Mouse (Mus musculus) Patski (cell line): ENCODE results near the gene Phf23. TPM values are rescaled to one million over a fixed set of nuclear protein-coding genes. Genes with fewer than 3 reads are reported as not detected.
"Not testable (repeated sequence)": the region's sequence is repeated elsewhere in the genome, so short reads cannot be mapped to it uniquely, and the experiment has no call there.

Experiments used
- ATAC-seq: fragments of 100-300 bp; one replicate; pipeline ENCODE4 v1.8.0; 2021
- CTCF ChIA-PET: fragments of 350-600 bp; sonication (Branson Sonifier 250); formaldehyde crosslinking; loops from one replicate; lab custom pipeline; 2022; ENCODE audit warnings: inconsistent platforms; lab: Charles Lee
- POLR2A ChIA-PET: fragments of 350-600 bp; sonication (Branson Sonifier 250); formaldehyde crosslinking; loops from one replicate; lab custom pipeline; 2022; ENCODE audit warnings: antibody characterized with exemption, inconsistent platforms; lab: Charles Lee
- DNase-seq: peaks from one replicate; pipeline ENCODE4 v3.0.0-alpha.2; 2011; ENCODE audit warnings: low read depth, low spot score
- H3K27me3 ChIP-seq: fragments of 371-371 bp; one replicate; pipeline ENCODE4 v1.5.1; 2021
- CTCF ChIP-seq: fragments of 100-300 bp; IDR thresholded peaks from one replicate; pipeline ENCODE4 v1.5.1; 2021
- in situ Hi-C: fragments of 300-500 bp; cut with MboI; formaldehyde crosslinking; loops from 3 replicates; pipeline ENCODE4 v1.11.1; 2018; ENCODE audit warnings: low pct_unique_long_range_greater_than_20kb, mixed read lengths
- polyA plus RNA-seq: library from polyadenylated mRNA; unstranded; gene quantifications from one replicate; pipeline ENCODE4 v1.2.3, GENCODE M21; 2021

The Phf23 gene
- 76.1 TPM for polyA plus RNA-seq

DNA sequence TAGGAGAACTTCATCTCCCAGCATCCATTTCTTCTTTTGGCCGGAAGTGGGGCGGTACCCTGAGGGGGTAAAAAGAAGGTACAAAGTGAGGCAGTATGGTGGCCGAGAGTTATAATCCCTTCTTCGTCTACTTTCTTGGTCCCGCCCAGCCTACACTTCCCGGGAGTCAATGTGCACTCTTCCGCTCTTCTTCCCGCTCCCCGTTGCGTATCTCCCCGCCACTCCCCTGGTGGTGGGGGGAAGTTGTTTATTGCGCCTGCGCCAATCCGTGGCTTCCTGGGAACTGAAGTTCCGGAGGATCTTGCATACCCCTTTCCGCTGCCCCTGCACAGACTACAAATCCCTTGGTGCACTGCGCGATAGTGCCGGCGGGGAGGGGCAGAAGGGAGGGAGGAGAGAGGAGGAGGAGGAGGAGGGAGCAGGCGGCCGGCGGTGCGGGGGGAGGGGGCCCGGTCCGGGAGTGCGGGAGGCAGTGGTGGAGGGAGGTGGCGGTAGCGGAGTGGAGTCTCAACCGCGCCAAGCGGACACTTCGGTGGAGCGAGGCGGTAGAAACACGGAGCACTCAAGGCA is at the start of gene Phf23:
TSS of gene Phf23 (plus strand) at position 387 of the 570 bp plus-strand sequence.
- TF ChIP-seq CTCF: no peak
- peak; percentile 97 for DNase-seq
- ChIA-PET CTCF (interaction anchor here (1.4 to 1.6 kb wide), 2 partner anchors 14 to 61 kb away, joined by 4 to 5 read pairs; no protein-coding TSS in a partner anchor), POLR2A (interaction anchor here (0.5 to 1.7 kb wide), 4 partner anchors 13 to 95 kb away, joined by 3 to 7 read pairs (median 5); partner anchors contain the start of genes Acadvl and Elp5)
- no peaks in the 10 kb centered on the region for H3K27me3 ChIP-seq
- peak; percentile 63 for ATAC-seq
- in situ Hi-C loops: loop anchor here (25.0 kb wide), 2 partner anchors 583 to 908 kb away; partner anchors contain the start of genes Kdm6b, Per1 and Vamp2

DNA sequence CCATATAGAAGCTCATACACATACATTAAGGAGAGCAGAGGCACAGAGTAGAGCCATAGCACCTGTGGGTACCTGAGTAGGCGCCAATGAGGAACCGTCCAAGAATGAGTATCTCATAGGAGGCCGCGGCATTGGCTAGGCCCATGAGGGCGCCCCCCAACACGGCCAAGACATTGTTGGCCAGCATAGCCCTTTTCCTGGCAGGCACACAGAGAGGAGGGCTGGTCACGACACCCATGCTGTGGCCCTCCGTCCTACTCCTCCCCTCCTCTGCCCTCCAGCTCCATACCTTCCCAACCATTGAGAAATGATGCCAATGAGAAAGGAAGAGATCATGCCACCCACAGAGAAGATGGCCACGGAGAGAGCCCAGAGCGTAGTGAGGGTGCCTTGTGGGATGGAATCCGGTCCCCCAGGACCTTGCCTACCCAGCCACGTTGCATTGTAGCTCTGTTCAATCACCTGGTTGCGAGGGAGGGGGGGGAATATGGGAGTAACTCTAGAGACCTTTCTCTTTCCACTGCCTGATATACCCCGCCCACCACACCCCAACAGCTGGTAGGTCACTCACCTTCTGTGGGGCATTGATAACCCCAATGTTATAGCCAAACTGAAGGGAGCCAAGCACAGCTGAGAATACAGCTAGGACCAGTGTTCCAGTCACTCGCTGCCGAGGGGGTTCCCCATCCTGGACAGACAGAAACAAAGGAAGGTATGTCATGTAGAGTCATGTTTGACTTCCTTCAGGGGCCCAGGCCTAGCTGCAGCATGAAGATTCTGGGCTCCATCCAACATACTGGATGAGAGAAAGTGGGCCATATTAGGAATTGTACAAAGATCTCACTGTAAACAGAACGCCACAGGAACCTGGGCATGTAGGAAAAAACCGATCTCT is 49.3 kb upstream of the Phf23 start:
- no peak for ATAC-seq
- CTCF ChIA-PET: interaction anchor here (2.0 kb wide), 1 partner anchor 13 kb away, joined by 6 read pairs; no protein-coding TSS in a partner anchor
- TF ChIP-seq CTCF: no peak
- POLR2A ChIA-PET: interaction anchor here (0.6 to 0.7 kb wide), 2 partner anchors 10 to 32 kb away, joined by 3 read pairs; partner anchors contain the start of gene Gps2
- peaks cover 15% of the 10 kb centered on the region for H3K27me3 ChIP-seq
- in situ Hi-C loops: no loop called here
- DNase-seq: no peak

DNA sequence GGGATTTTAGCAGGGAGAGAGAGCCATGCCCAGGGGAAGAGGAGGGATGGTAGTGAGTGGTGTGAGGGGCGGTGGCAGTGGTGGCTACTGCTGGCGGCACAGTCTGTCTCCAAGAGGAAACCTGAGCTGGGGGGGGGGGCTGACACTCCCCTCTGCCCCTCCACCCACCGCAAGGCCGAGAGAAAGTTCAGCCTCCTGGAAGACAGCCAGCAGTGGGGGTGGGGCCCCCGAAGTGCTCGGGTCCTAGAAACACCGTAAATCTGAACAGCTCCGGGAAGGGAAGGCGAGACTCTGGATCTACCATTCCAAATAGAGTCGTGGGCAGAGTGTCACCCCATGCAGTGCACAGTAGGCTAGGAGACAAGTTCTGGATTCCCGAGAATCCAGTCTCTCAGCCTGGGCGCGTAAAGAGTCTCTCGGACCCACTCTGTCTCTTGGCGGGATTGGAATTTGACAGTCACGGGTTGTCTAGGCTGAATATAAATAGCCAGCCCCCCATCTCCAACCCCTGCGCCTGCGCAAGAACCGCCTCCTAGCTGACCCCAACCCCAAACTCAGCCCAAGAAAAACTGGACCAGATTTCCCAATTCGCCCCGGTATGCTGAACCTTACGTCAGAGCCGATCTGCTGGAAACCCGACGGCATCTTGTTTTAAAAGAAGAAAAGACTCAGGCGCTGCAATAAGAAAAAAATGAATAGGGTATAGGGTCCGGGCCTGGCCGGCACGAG is 48.1 kb upstream of the Phf23 start:
- peaks cover 20% of the 10 kb centered on the region for H3K27me3 ChIP-seq
- ChIA-PET POLR2A (interaction anchor here (0.7 kb wide), 1 partner anchor 11 kb away, joined by 3 read pairs; no protein-coding TSS in a partner anchor), CTCF (interaction anchor here (2.3 to 6.8 kb wide), 2 partner anchors 10 to 14 kb away, joined by 26 to 85 read pairs; no protein-coding TSS in a partner anchor)
- ATAC-seq (no peak), DNase-seq (no peak)
- TF ChIP-seq CTCF: no peak
- in situ Hi-C loops: no loop called here

DNA sequence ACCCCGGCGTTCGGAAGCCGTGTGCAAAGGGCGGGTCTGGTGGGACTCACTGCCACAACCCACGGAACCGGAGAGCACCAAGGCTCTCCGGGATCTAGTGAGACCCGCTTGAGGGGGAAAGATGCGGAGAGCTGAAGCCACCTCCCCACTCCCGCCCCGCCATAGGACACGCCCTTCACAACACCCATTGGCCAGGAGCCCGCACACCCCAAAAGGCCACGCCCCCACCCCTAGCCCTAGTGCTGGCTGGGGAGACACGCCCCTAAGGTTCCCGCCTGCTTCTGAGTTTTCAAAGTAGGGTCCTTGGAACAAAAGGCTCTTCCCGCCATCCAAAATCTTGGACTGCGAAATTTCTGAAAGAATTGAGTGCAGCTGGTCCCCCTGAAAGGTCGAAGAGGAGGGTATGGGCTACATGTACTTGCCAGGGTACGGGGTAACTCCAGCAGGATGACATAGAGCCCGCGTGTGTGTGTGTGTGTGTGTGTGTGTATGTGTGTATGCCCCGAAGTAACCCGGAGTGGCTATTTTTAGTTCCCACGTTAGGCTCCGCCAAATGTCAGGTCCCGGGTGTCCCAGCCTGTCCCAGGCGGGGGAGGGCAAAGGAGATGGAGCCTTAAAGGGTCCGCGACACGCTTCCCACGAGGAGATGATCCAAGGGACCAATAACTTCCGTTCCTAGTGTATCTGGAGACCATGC is 47.4 kb upstream of the Phf23 start, which contains the start of gene Slc2a4:
TSS of gene Slc2a4 (minus strand) at position 123 of the 697 bp plus-strand sequence.
- H3K27me3 ChIP-seq: peaks cover 18% of the 10 kb centered on the region
- CTCF ChIA-PET: interaction anchor here (0.6 to 6.8 kb wide), 17 partner anchors 11 to 69 kb away, joined by 3 to 85 read pairs (median 5); no protein-coding TSS in a partner anchor
- DNase-seq (peak; percentile 20), ATAC-seq (peak; percentile 51)
- in situ Hi-C loops: no loop called here
- POLR2A ChIA-PET: no interaction called here
- no peak for TF ChIP-seq CTCF

DNA sequence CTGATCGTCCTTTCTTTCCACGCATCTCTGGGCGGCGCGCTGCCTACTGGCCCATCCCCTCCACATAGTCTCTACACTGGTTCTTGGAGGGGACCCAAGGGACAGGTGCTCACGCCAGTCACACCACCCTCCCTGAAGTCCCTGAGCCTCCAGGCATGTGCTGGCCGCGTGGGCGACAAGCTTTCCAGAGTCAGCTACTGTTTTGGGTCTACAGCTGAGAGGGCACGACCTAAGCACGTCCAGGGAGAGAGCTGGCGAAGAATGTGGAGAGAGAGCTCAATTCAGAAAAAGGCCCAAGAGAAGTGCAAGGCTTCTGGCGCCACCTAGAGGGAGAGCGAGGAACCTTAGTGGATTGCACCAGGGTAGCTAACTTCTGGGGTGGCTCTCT is 46.8 kb upstream of the Phf23 start:
- ATAC-seq (peak; percentile 65), DNase-seq (peak; percentile 25)
- POLR2A ChIA-PET: interaction anchor here (0.8 kb wide), 1 partner anchor 25 kb away, joined by 3 read pairs; no protein-coding TSS in a partner anchor
- CTCF ChIA-PET: interaction anchor here (0.6 to 6.8 kb wide), 18 partner anchors 11 to 70 kb away, joined by 3 to 85 read pairs (median 4); no protein-coding TSS in a partner anchor
- TF ChIP-seq CTCF: no peak
- peaks cover 14% of the 10 kb centered on the region for H3K27me3 ChIP-seq
- in situ Hi-C loops: no loop called here

DNA sequence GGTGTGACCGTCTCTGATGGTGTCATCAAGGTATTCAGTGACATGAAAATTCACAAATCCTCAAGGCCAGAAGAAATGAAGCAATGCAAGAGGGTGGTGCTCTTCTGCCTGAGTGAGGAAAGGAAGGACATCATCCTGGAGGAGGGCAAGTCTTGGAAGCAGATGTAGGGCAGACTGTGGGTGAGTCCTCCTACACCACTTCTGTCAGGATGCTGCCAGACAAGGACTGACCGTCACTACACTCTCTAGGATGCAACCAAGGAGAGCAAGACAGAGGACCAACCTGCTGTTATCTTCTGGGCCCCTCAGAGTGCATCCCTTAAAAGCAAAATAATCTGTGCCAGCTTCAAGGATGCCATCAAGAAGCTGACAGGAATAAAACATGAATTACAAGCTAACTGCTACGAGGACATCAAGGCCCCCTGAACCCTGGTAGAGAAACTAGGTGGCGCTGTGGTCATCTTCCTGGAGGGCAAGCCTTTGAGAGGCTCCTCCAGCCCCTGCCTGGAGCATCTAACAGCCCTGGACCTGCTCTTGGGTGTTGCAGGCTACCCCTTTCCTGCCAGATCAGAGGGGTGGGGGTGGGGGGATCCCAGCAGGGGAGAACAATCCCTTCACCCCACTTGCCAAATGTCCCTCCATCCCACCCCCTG is 44.6 kb upstream of the Phf23 start:
- ChIA-PET CTCF (interaction anchor here (1.5 to 6.8 kb wide), 2 partner anchors 14 to 18 kb away, joined by 3 to 85 read pairs; no protein-coding TSS in a partner anchor), POLR2A (interaction anchor here (1.4 kb wide), 1 partner anchor 13 kb away, joined by 3 read pairs; no protein-coding TSS in a partner anchor)
- H3K27me3 ChIP-seq: peaks cover 5% of the 10 kb centered on the region
- DNase-seq (no peak), ATAC-seq (no peak)
- in situ Hi-C loops: no loop called here
- peak; percentile 31 for TF ChIP-seq CTCF

DNA sequence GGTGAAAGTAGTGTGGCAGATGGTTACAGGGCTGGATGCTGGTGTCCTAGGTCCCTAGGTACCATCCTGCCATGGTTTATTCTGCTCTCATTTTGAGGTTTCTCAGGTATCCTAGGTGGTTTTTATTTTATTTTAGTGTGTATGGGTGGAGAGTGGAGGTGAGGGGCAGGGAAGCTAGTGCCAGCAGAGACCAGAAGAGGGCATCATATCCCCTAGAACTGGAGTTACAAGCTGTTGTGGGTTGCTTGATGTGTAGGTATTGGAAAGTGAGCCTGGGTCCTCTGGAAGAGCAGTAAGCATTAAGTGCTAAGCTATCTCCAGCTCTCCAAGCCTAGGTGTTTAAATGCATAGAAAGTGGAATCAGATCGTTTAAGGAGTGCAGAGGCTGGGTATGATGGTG is 43.3 kb upstream of the Phf23 start:
- TF ChIP-seq CTCF: peak; percentile 60
- no peak for ATAC-seq
- ChIA-PET POLR2A (no interaction called here), CTCF (interaction anchor here (1.3 to 6.8 kb wide), 3 partner anchors 19 to 72 kb away, joined by 4 to 85 read pairs (median 5); partner anchors contain the start of gene Kctd11)
- in situ Hi-C loops: no loop called here
- peaks cover 7% of the 10 kb centered on the region for H3K27me3 ChIP-seq
- DNase-seq: no peak

DNA sequence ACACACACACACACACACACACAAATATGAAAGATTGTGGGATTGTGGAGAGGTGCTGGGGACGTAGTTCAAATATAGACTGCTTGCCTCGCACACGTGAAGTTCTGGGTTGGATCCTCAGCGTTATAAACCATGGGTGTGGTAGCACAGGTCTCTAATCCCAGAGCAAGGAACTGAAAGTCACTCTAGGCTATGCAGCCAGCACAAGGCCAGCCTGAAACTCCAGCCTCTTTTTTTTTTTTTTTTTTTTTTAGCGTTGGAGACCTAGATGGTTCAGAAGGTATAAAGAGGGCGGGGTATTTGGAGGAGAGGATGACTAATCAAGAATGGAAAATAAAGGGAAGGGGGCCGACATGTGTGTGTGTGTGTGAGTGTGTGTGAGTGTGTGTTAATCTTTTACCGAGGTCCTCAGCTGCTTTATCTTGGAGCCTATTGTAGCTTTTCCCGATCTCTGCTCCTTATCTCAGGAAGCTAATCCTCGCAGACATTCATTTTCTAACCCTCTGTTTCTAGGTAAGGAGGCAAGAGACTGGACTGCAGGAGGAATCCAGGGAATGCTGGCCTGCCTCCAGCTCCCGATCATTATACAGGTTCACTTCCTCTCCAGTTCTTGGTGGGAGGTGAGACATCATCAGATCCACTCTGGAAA is 42.2 kb upstream of the Phf23 start:
- CTCF ChIA-PET: interaction anchor here (1.3 to 6.8 kb wide), 3 partner anchors 20 to 73 kb away, joined by 4 to 85 read pairs (median 5); partner anchors contain the start of gene Kctd11
- peaks cover 10% of the 10 kb centered on the region for H3K27me3 ChIP-seq
- no peak for ATAC-seq
- POLR2A ChIA-PET: no interaction called here
- in situ Hi-C loops: no loop called here
- no peak for TF ChIP-seq CTCF
- DNase-seq: no peak

DNA sequence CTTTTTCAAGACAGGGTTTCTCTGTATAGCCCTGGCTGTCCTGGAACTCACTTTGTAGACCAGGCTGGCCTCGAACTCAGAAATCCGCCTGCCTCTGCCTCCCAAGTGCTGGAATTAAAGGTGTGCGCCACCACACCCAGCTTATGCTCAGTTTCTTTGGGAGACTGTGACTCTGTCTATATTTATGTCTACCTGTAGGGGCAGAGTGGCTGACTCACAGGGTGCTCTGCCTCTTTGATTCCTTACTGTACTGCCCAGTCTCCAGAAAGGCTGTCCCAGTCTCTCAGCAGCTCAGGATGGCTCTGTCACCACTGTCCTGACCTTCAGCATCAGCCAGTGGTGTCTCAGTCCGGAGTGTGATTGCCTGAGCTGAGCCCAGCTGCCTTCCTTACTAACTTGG is 40.0 kb upstream of the Phf23 start:
- POLR2A ChIA-PET, DNase-seq, ATAC-seq, in situ Hi-C loops: not testable (repeated sequence)
- peaks cover 18% of the 10 kb centered on the region for H3K27me3 ChIP-seq
- CTCF ChIA-PET: interaction anchor here (0.9 to 1.2 kb wide), 3 partner anchors 12 to 23 kb away, joined by 3 to 5 read pairs (median 5); no protein-coding TSS in a partner anchor
